Mouse (Mus musculus) adrenal gland, postnatal 14 days (tissue): ENCODE results near the gene Zp1. TPM values are rescaled to one million over a fixed set of nuclear protein-coding genes. Genes with fewer than 3 reads are reported as not detected.
A peak's percentile ranks its signal among the peaks of the same experiment; 100 is the strongest.

ENCODE experiments used
- DNase-seq: peaks from one replicate; pipeline ENCODE4 v3.0.0; 2021; ENCODE audit warnings: mixed read lengths
- total RNA-seq: library from RNA; stranded (reverse); gene quantifications from 2 replicates; pipeline ENCODE4 v1.2.3, GENCODE M21; 2021

The Zp1 gene
- total RNA-seq, 1 experiment from 2014 or later, result not detected

- no peak for DNase-seq
Observed at GRCm38 (mm10) chr19:10924220-10924619, 3.8 kb upstream of the Zp1 start.

- no peak for DNase-seq
Observed at GRCm38 (mm10) chr19:10921058-10921457, 626 bp upstream of the Zp1 start.

GRCm38 (mm10) chr19:10918321-10918991, 2.0 kb downstream of the Zp1 start:
- DNase-seq, result no peak

GRCm38 (mm10) chr19:10916506-10916905, 3.9 kb downstream of the Zp1 start:
- DNase-seq, result no peak

- DNase-seq, result no peak
Observed at GRCm38 (mm10) chr19:10914870-10915269, 5.6 kb downstream of the Zp1 start.

- DNase-seq, result no peak
Observed at GRCm38 (mm10) chr19:10914291-10914690, 6.1 kb downstream of the Zp1 start.

GRCm38 (mm10) chr19:10909087-10909721, 11.2 kb downstream of the Zp1 start:
- DNase-seq, result no peak

GRCm38 (mm10) chr19:10907891-10908290, 12.5 kb downstream of the Zp1 start:
- DNase-seq, result peak; percentile 74

GRCm38 (mm10) chr19:10905728-10906000, 14.8 kb downstream of the Zp1 start:
- no peak for DNase-seq

GRCm38 (mm10) chr19:10904927-10905727, 15.3 kb downstream of the Zp1 start:
- peak; percentile 88 for DNase-seq

- DNase-seq, result no peak
Observed at GRCm38 (mm10) chr19:10904512-10904911, 15.9 kb downstream of the Zp1 start.

- no peak for DNase-seq
Observed at GRCm38 (mm10) chr19:10901046-10901445, 19.4 kb downstream of the Zp1 start.

- no peak for DNase-seq
Observed at GRCm38 (mm10) chr19:10900315-10900714, 20.1 kb downstream of the Zp1 start.

- DNase-seq, result peak; percentile 62
Observed at GRCm38 (mm10) chr19:10897491-10897890, 22.9 kb downstream of the Zp1 start.

GRCm38 (mm10) chr19:10896849-10897248, 23.6 kb downstream of the Zp1 start:
- DNase-seq, result no peak

GRCm38 (mm10) chr19:10895708-10896107, 24.7 kb downstream of the Zp1 start:
- peak; percentile 64 for DNase-seq

GRCm38 (mm10) chr19:10895016-10895528, 25.4 kb downstream of the Zp1 start, which contains the start of gene Prpf19:
TSS of gene Prpf19 (plus strand) at chr19:10895231.
- peak; percentile 98 for DNase-seq

GRCm38 (mm10) chr19:10892201-10892600, 28.2 kb downstream of the Zp1 start:
- DNase-seq, result no peak

GRCm38 (mm10) chr19:10881426-10882154, 38.8 kb downstream of the Zp1 start, which contains the start of gene Tmem109:
TSS of gene Tmem109 (minus strand) at chr19:10882001.
- DNase-seq, result peak; percentile 96

GRCm38 (mm10) chr19:10880975-10881425, 39.4 kb downstream of the Zp1 start:
- no peak for DNase-seq

GRCm38 (mm10) chr19:10880085-10880974, 40.1 kb downstream of the Zp1 start:
- DNase-seq, result peak; percentile 53
